In the genomic region with DNA sequence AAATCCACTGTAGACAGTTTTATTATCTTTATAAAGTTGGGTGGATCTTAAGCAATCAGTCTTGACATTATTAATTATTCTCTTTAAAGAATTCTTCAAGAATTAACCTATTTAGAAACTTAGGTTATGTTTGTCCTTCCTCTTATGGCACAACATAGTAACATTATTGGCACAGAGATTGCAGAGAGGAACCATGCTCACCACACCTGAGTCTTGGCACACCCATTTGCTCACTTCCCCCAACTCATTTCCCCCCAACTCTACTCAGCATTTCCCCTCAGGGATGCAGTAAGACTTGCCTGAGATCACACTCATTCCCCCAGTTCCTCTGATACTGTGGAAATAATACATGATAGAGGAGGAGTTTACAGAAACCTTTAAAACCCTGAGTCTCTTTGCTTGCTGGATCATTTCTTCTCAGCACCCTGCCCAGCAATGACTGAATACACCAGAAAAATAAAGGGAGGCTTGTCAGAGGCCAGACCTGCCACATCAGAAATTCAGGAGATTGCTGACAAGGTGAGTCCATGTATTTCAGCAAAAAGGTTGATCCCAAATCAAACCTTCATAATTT, we compare ENCODE assay signal across 25 mouse cellular contexts. TPM values are rescaled to one million over a fixed set of nuclear protein-coding genes. Genes with fewer than 3 reads are reported as not detected.
DNase-seq lines count a peak whose midpoint lies in the region; ATAC-seq and TF ChIP-seq lines count a peak whose summit lies in the region.
"Had no signal": no experiment of that assay in that cellular context is flagged by ENCODE, and none has a peak within 500 bp of the region (broad histone marks: within the 10 kb centered on the region; RNA-seq: fewer than 3 reads in every experiment).

Stfa2l1 (plus strand) TSS at position 410 of the 574 bp plus-strand sequence.

- no peak within 1 kb of the TSS for H3K4me2 ChIP-seq in liver, embryonic 14.5 days (ENCODE audit: low read depth)
- no peak within 1 kb of the TSS for H3K4me2 ChIP-seq in liver, embryonic 12.5 days
- no peak within 1 kb of the TSS for H3K4me2 ChIP-seq in neural tube, embryonic 15.5 days
- H3K4me2 ChIP-seq: embryonic facial prominence, embryonic 15.5 days; forebrain, embryonic 15.5 days; hindbrain, embryonic 12.5 days had no signal

- no peak for TF ChIP-seq EP300 in liver, embryonic 14.5 days (IDR thresholded peaks at IDR 0.05; ENCODE audit: low read depth)

- no peak for TF ChIP-seq CTCF in liver, embryonic 14.5 days (IDR thresholded peaks at IDR 0.05; ENCODE audit: low read depth)
- TF ChIP-seq CTCF in bone marrow, adult 2 months (IDR thresholded peaks at IDR 0.05; ENCODE audit: control insufficient read depth, insufficient read depth, low read length), result no peak

- no peaks in the 10 kb centered on the region for H3K36me3 ChIP-seq in liver, embryonic 14.5 days (replicated peaks; ENCODE audit: control insufficient read depth, insufficient read depth, low read depth)
- no peaks in the 10 kb centered on the region for H3K36me3 ChIP-seq in liver, embryonic 12.5 days
- no peaks in the 10 kb centered on the region for H3K36me3 ChIP-seq in neural tube, embryonic 15.5 days
- H3K36me3 ChIP-seq: embryonic facial prominence, embryonic 15.5 days; forebrain, embryonic 15.5 days; G1E; hindbrain, embryonic 12.5 days had no signal

- TF ChIP-seq POLR2A in bone marrow, adult 2 months (IDR thresholded peaks at IDR 0.05; ENCODE audit: borderline replicate concordance, control insufficient read depth, low read depth, low read length), result no peak

- no peaks in the 10 kb centered on the region for H3K4me1 ChIP-seq in liver, embryonic 14.5 days (replicated peaks; ENCODE audit: control insufficient read depth in 2 of 2, insufficient read depth in 2 of 2, low read length in 1 of 2)
- no peaks in the 10 kb centered on the region for H3K4me1 ChIP-seq in liver, embryonic 12.5 days
- no peaks in the 10 kb centered on the region for H3K4me1 ChIP-seq in bone marrow, adult 2 months (ENCODE audit: control insufficient read depth, insufficient read depth, low read length)
- H3K4me1 ChIP-seq in neural tube, embryonic 15.5 days, result no peaks in the 10 kb centered on the region
- H3K4me1 ChIP-seq: embryonic facial prominence, embryonic 15.5 days; forebrain, embryonic 15.5 days; hindbrain, embryonic 12.5 days had no signal

- no peak within 1 kb of the TSS for H3K9ac ChIP-seq in liver, embryonic 14.5 days (replicated peaks)
- no peak within 1 kb of the TSS for H3K9ac ChIP-seq in liver, embryonic 12.5 days
- H3K9ac ChIP-seq in neural tube, embryonic 15.5 days (replicated peaks), result no peak within 1 kb of the TSS
- H3K9ac ChIP-seq: embryonic facial prominence, embryonic 15.5 days; forebrain, embryonic 15.5 days; hindbrain, embryonic 12.5 days had no signal

- ATAC-seq in liver, embryonic 14.5 days (ENCODE audit: insufficient read depth), result no peak
- ATAC-seq in liver, embryonic 12.5 days, result no peak
- peak; percentile 86 for ATAC-seq in megakaryocyte, adult 5-6 weeks (ENCODE audit: poor library complexity, severe bottlenecking)
- no peak for ATAC-seq in neural tube, embryonic 15.5 days (ENCODE audit: low FRiP score)
- ATAC-seq: CD4-positive, CD25-positive, alpha-beta regulatory T cell, adult 4 months; forebrain, embryonic 15.5 days; hindbrain, embryonic 16.5 days had no signal

- H3K27me3 ChIP-seq in liver, embryonic 14.5 days (ENCODE audit: control insufficient read depth, insufficient read depth, low read length), result no peaks in the 10 kb centered on the region
- no peaks in the 10 kb centered on the region for H3K27me3 ChIP-seq in liver, embryonic 12.5 days (replicated peaks)
- no peaks in the 10 kb centered on the region for H3K27me3 ChIP-seq in neural tube, embryonic 15.5 days (replicated peaks)
- H3K27me3 ChIP-seq: embryonic facial prominence, embryonic 15.5 days; forebrain, embryonic 15.5 days; hindbrain, embryonic 12.5 days had no signal

- no peak within 1 kb of the TSS for H3K27ac ChIP-seq in liver, embryonic 14.5 days
- no peak within 1 kb of the TSS for H3K27ac ChIP-seq in liver, embryonic 12.5 days
- H3K27ac ChIP-seq in bone marrow, adult 2 months (ENCODE audit: control insufficient read depth, insufficient read depth, low read depth, low read length, poor library complexity), result no peak within 1 kb of the TSS
- no peak within 1 kb of the TSS for H3K27ac ChIP-seq in neural tube, embryonic 15.5 days (replicated peaks)
- H3K27ac ChIP-seq: embryonic facial prominence, embryonic 15.5 days; forebrain, embryonic 15.5 days; hindbrain, embryonic 12.5 days had no signal

- no peaks in the 10 kb centered on the region for H3K9me3 ChIP-seq in liver, embryonic 14.5 days (ENCODE audit: control insufficient read depth, low read length)
- no peaks in the 10 kb centered on the region for H3K9me3 ChIP-seq in liver, embryonic 12.5 days (replicated peaks)
- H3K9me3 ChIP-seq in neural tube, embryonic 15.5 days (replicated peaks), result no peaks in the 10 kb centered on the region
- H3K9me3 ChIP-seq: embryonic facial prominence, embryonic 15.5 days; forebrain, embryonic 15.5 days; G1E; hindbrain, embryonic 12.5 days had no signal

- DNase-seq in liver, embryonic 14.5 days (ENCODE audit: low read depth in 3 of 3, low spot score in 3 of 3), result no peak
- peak; percentile 45 for DNase-seq in 416B (ENCODE audit: low read depth)
- DNase-seq in right cerebral cortex, postnatal 25 days, result no peak
- DNase-seq: adrenal gland, adult 8-10 months; B cell, adult 2 months; cerebellum, adult 18-20 months; cerebellum, postnatal 10 days; embryo, embryonic 11 days; gastrocnemius, postnatal 36 days; heart, adult 11 months; heart, postnatal 10 days; heart, postnatal 4 days had no signal

- no peak within 1 kb of the TSS for H3K4me3 ChIP-seq in liver, embryonic 14.5 days (ENCODE audit: insufficient read depth in 1 of 2, low read depth in 2 of 2, low read length in 2 of 2)
- H3K4me3 ChIP-seq in liver, embryonic 12.5 days, result no peak within 1 kb of the TSS
- no peak within 1 kb of the TSS for H3K4me3 ChIP-seq in bone marrow, adult 2 months (replicated peaks; ENCODE audit: control insufficient read depth, low read depth, low read length)
- H3K4me3 ChIP-seq in neural tube, embryonic 15.5 days (replicated peaks), result no peak within 1 kb of the TSS
- H3K4me3 ChIP-seq: embryonic facial prominence, embryonic 15.5 days; erythroblast, embryonic 14.5 days; forebrain, embryonic 15.5 days; hindbrain, embryonic 12.5 days had no signal

RNA-seq across cellular contexts. Expression of gene Stfa2l1, which starts in this region (rescaled TPM):
- polyA plus RNA-seq in liver, embryonic 14.5 days (2012; rRNA removed), result 22.8 and 30.9 TPM in 2 replicates
- 15.7 and 26.8 TPM in 2 replicates for polyA plus RNA-seq in liver, embryonic 14.5 days (2014; fragmentation: Nextera tagmentation; extraction: Ambion mirVana)
- 8.1 and 13.6 TPM in 2 replicates for polyA plus RNA-seq in liver, embryonic 12.5 days (2016; fragmentation: Nextera tagmentation; extraction: Ambion mirVana)
- polyA plus RNA-seq in bone marrow, adult 2 months (2011; ENCODE audit: insufficient read depth, insufficient read length, low replicate concordance, missing spikeins), result 27.1 and 73.8 TPM in 2 replicates
- 187 and 247 TPM in 2 replicates for total RNA-seq in megakaryocyte, adult 5-6 weeks (2015)
- 52.8 and 60.3 TPM in 2 replicates for total RNA-seq in megakaryocyte, adult 5-6 weeks (2017)
- polyA plus RNA-seq in neural tube, embryonic 15.5 days (2015; fragmentation: Nextera tagmentation; extraction: Ambion mirVana), result 0.72 and 1.0 TPM in 2 replicates
- total RNA-seq: adrenal gland, adult 8-10 months; G1E; gastrocnemius, adult 8-10 months; gastrocnemius, postnatal 36 days had no signal
- polyA plus RNA-seq: CD4-positive, CD25-positive, alpha-beta regulatory T cell, adult 4 months; embryonic facial prominence, embryonic 11.5 days; erythroblast, embryonic 14.5 days; forebrain, embryonic 15.5 days; G1E; hindbrain, embryonic 12.5 days; hindbrain, embryonic 16.5 days had no signal
